Mouse (Mus musculus) left cerebral cortex, postnatal 4 days (tissue): ENCODE results near the gene Theg. TPM values are rescaled to one million over a fixed set of nuclear protein-coding genes. Genes with fewer than 3 reads are reported as not detected.

ENCODE experiments used
- DNase-seq: peaks from one replicate; pipeline ENCODE4 v3.0.0-alpha.2; 2022
- intact Hi-C: fragments of 180-260 bp; cut with DNase I; formaldehyde crosslinking; loops from one replicate; pipeline ENCODE4 v1.15.1; 2025
- total RNA-seq, 2 experiments: library from RNA; stranded (reverse); gene quantifications; 2 replicates each; pipeline ENCODE4 v1.2.3; 2021

The Theg gene
- total RNA-seq, result not detected

DNA sequence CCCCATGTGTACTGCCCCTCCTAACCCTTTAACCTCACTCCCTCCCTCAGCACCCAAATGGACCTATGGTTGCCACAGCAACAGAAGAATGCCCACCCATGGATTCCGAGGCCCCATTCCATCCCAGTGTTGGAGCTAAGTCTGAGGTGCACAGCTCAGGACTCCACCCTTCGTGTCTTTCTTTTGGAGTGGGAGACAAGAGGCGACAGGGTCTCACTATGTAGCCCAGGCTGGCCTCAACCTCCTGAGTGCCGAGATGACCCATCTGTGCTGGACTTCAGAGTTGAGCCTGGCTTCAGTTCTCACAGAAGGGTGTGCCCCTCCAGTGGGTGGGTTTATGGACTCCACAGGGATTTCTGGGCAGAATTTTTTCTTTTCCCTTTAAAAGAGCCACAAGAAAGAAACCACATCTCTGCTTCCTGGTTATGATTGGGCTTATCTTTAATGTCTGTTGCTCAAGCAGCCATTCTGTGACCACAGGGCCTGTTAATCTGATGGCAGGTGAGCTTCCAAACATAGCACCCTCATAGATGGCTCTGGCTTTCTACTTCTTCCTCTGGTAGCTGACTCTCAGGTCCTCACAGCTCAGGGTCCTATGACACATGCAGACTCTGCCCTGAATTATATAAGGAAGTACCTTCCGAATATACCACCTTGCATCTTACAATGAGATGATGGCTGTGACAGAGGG is at the start of gene Theg:
Theg (minus strand) TSS at position 271 of the 691 bp plus-strand sequence.
- intact Hi-C loops, result no loop called here
- no peak for DNase-seq

DNA sequence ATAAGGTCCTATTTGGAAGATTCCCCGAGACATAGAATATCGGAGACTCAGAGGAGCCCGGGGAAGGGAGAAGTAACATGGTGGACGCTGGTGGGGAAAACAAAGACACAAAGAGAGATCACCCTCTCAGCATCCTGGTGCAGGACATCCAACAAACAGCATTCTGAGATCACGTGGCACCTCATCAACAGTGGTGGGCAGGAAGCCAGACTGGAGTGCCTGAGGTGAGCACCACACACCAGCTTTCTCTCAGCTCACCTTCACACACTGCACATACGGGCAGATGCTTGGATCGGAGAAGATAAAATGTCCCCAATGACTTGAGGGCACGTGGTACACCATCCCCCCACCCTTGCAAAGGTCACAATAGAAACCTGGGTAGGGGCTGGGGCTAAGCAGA is 49.2 kb upstream of the Theg start:
- intact Hi-C loops, result no loop called here
- no peak for DNase-seq

DNA sequence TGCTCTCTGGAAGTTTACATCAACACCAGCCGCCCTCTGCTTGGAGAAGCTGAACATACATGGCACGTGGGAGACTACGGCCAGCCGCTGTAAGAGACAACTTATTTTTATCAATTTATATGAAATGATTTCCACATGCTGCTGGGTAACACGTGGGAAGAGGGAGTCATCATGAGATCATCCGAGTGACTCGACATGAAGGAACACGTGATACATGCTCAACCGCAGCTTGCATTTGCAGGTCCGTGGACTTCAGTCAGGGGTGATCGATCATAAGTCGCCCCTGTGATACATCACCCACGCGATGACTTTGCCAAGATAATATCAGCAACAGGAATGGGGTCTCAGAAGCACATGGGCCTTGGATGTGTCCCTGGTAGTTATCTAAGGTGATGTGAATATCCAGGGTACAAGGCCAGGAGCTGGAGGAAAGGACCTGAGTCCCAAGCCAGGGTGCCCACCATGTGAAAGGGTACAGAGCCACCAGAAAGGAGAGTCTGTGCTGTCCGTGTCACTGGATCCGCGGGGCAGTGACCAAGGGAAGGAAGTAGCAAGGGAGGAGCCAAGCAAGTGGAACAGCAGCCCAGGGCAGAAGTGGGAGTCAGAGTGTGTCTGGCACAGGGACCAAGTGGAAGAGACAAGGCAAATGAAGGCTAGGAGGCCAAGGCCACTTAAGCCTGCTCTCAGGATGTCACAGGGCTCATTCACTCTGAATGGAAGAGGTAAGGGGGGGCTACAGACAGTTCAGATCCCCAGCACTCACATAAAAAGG is 46.1 kb upstream of the Theg start:
- no peak for DNase-seq
- intact Hi-C loops, result no loop called here

DNA sequence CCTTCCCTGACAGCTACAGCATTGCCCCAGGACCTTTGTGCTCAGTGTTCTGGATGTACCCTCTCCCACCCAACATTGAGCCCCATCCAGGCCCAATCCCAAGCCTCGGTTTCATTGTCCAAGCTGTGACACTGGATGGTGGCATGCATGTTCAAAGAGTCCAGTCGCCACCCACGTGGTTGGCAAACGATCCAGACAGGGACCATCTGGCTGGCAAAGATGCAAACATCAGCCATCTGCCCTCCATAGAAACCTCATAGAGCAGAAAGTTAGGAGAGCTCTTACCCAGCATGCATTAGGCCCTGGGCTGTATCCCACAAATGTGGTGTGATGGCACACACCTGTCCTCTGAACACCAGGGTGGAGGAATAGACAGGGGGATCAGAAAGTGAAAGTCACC is 44.3 kb upstream of the Theg start:
- intact Hi-C loops, result no loop called here
- peak; percentile 91 for DNase-seq

DNA sequence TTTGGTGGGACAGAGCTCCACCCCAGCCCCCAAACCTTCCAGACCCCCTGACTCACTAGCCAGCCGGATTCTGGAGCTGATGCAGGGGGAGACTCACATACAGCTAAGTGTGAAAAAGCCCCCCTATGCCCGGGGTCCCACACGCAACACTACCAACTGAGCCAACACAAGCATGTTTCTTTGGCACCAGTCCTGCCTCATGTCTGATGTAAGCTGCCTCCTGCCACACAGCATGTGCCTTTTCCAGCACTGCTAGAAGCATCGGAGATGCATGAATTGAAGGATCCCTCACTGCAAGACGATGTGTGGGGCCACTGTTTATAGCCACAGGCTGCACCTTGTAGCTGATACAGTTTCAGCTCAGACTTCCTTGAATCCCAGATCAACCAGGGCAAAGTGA is 41.2 kb upstream of the Theg start:
- intact Hi-C loops, result no loop called here
- DNase-seq, result peak; percentile 53

DNA sequence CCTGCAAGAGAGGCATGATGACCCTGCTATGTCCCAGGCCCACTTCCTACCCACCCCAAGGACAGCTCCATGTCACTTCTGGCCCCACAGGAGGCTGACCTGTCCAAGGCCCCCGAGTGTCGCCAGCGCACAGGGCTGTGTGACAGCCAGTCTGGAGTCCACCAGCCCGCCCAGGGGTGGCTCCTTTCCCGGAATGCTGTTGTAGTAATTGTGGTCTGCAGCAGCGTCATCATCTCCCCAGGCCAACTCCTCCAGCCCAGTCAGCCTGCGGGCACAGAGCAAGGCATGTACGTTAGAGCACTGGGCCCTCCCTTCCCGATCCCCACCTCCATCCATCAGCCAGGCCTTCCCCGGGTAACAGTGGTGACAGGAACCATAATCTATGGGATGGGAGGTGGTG is 39.0 kb upstream of the Theg start:
- DNase-seq, result no peak
- intact Hi-C loops, result no loop called here

DNA sequence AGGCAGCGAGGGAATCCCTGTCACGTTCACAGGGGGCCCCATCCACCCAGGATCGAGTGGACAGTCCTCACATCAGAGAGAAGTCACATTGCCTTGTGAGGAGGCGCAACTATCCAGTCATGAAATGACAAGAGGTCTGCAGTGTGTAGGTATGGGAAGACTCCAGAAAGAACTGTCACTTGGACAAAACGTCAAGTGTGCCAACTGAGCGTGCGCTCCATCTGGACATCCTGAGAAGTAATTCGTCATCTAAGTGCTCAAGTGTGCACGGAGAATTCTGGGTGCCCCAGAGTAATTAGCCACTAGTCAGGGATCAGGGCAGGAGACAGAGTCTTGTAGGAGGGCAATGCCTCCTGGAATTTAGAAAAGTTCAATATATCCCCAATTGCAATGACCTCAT is 38.3 kb upstream of the Theg start:
- intact Hi-C loops, result no loop called here
- DNase-seq, result peak; percentile 51

DNA sequence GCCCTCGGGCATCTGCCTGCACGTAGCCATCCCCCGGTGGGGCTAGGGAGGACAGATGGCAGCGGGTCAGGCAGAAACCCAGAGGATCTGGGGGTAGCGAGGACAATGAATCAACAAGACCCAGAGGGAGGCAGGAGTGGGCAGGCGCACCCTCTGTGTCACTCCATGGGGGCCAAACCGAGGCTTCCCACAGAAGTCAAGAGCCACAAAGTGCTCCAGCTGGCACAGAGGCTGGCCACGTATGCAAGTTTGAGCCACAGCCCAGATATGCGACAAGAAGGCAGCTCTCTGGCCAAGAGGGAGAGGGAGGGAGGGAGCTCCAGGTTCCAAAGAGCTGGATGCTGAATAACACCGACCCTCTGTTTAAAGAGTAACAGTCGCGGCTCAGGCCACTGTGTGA is 36.8 kb upstream of the Theg start:
- intact Hi-C loops, result no loop called here
- DNase-seq, result peak; percentile 63

DNA sequence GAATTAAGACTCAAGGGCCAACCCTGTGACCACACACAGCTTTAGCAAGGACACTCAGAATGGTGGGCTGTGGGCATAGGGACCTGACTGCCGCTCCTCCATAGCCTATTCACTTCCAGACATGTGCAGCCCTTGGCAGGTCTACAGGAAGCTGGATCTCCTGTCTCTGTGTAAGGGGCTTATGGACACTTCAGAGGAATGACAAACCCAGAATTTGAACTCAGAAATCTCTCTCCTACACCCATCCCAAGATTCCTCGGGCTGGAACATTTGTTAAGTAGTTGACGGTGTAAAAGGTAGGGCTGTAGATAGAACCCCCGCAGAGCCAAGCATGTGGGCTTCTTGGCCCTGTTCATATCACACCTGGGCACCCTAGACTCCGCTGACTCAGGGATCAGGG is 29.2 kb upstream of the Theg start:
- no peak for DNase-seq
- intact Hi-C loops, result no loop called here

DNA sequence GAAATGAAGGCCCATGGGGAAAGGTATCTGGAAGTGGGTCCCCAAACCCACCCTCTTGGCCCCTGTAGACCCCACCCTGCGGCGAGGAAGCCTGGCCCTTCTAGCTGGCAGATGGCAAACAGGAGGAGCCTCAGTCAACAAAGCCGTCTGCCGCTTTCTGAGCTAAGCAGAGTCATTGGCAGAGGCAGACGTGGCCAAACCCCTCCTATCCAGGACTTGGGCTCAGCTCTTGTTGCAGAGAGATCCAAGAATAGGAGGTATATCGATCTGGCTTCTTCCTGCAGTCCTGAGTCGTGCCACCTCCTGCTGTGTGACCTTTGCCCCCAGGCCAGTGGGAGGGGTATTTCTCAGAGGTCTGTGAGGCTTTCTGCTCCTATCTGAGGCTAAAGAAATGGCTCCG is 28.7 kb upstream of the Theg start:
- intact Hi-C loops, result no loop called here
- peak; percentile 88 for DNase-seq

DNA sequence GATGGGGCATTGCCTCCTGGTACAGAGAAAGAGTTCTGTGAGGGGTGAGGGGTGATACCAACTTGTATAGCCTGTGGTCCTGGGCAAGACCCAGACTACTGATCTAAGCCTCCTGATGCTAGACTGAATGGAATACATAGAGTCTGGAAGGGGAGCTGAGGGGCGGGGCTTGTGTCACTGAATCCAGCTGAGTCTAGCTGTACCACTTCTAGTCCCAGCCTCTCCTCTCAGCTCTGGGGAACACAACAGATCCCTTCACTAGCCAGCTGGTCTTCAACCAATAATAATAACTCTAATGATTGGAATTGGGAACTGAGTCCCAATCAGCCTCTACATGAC is 27.1 kb upstream of the Theg start:
- no peak for DNase-seq
- intact Hi-C loops, result no loop called here

DNA sequence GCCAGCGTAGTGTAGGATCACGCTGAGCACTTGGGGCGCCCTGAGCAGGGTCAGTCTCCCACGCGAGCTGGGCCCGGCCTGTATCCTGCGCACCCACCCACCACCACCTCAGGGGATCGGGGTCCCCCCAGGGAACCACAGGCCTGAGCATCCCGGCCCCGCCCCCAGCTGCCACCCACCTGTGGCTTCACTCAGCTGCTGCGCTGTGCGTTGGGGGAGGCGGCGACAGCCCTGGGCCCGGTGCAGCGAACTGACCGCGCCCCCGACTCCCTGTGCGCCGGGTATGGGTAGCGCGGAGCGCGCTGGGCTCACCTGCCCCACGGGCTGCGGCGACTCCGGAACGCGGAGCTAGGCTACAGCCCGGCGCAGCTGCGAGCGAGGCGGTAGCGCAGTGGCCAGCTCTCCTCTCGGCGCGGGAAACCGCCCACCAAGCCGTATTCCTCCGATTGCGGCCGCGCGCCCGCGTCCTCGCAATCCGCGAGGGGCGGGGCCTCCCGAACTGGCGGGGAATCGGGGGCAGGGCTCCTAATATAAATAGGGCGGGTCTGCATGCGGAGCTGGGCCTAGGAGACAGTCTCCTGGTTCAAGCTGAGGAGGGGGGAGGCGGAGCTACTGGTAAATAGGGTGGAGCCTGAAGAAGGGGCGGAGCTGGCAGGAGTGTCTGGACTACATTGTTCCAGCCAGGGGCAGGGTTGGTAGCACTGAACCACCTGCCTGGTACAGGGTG is 26.6 kb upstream of the Theg start, which contains the start of gene C2cd4c:
C2cd4c (minus strand) TSS at position 448 of the 727 bp plus-strand sequence.
- DNase-seq, result peak; percentile 79
- intact Hi-C loops, result no loop called here

DNA sequence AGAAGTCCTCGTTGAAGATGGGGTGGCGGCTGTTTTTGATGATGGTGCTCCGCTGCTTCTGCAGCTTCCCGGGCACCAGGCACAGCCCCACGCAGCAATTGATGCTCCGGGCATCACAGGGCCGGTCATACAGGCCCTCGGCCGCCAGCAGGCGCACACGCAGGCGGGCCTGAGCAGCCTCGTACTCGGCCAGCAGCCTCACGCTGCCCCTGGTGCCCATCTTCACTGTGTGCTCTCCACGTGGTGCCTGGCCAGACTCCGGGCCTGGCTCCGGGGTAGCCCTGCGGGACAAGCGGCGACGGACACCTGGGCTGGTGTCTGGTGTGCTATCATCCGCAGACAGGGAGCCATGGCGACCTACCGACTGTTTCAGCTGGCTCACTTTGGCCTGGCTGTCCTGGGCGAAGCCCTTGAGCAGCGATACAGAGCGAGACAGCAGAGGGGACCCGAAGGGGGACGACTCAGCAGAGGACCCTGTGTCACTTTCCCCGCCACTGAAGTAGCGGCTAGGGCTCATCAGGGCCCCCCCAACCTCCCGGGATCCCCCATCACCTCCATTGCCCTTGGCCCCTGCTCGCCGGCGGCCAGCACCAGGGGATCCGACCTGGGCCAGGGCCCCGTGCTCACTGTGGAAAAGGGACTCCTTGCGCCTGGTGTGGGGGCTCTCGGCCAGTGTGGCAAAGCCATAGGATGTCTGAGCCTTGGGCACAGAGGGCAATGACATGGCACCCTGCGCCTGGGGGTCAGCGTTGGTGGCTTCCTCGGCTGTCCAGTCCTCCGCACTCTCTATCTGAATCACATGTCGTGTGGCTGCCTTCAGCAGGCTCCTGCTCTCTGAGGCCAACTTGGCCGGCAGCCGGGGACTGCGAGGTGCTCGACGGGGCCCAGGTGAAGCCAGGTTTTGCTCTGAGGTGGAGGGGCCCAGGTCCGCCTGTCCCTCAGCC is 25.3 kb upstream of the Theg start:
- peak; percentile 59 for DNase-seq
- intact Hi-C loops, result no loop called here

DNA sequence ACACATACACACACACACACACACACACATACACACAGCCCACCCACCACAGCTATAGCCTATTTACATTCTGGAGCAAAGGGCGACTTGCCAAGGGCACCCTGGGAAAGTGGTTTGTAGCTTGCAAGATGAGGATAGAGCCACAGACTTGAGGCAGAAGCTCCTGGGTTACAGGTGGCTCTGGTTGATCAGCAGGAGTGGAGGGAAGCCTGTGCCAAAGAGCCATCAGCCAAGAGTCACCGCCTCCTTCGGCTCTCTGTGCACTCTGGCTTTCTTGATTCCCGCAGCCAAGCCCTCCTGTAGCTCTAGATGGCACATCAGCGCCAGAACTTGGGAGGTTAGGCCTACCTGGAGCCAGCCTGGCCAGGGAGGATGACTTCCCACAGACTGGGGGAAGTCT is 24.2 kb upstream of the Theg start:
- intact Hi-C loops, result no loop called here

DNA sequence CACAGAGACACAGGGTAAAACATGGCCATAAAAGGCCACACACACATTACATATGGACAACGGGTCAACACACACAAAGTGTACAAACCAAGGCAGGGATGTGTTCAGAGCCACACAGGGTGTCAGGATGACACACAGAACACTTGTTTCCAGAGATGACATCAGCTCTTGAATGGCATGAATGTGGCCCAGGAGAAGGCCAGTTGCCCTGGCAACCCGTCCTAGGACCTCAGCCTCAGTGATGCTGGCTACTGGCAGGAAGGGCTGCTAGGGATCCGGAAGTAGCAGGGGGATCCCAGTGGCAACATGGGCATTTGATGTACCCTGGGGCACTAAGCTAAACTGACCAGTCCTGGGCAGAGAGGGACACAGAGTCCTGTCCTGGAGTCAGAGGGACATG is 22.1 kb upstream of the Theg start:
- intact Hi-C loops, result no loop called here
- DNase-seq, result no peak

More for the DNA sequence above, 24.2 kb upstream of the Theg start:
- peak; percentile 26 for DNase-seq

DNA sequence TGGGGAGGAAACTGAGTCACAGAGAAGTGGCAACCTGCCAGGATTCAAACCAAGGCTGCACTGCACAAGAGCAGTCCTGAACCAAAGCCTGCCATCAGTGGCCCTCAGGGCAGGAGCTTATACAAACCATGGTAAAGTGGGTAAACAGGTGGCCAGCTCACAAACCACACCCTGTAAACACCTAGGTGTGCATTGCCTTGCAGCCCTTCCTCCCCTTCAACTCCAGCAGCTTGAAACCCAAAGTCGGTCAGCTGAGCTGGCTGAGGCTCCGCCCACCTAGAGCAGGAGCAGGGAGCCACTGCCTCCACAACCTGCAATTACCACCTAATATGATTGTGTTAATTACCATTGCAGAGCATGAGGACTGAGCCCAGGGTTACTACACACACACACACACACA is 20.8 kb upstream of the Theg start:
- no peak for DNase-seq
- intact Hi-C loops, result no loop called here

DNA sequence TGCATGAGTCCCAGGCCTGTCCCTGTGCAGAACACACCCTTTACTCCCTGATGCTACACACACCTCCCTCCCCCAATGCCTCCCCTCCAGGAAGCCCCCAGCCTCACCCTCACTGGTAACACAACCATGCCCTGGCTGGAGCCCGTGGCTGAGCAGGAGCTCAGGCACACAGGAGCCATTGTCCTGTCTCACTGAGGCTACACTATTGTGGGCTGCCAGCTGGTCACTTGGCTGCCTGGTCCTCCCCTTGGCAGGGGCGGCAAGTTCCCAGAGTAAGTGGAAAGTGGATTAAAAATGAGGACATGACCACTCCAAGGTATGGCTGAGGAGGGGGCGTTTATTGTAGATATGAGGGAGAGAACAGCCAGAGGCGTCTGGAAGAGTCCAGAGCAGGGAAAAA is 19.4 kb upstream of the Theg start:
- peak; percentile 66 for DNase-seq
- intact Hi-C loops, result no loop called here

DNA sequence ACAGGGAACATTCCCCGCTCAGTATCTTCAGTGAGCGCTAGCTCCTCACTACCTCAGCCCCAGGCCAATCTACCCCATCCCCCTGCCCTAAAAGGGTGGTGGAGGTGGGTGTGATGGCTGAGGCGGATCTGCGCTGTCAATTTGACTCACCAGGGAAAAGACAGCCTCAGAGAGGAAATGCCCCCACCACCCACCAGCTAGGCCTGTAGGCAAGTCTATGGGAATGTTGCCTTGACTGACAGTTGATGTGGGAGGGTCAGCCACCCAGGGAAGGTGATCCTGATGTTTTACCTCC is 10.8 kb upstream of the Theg start:
- intact Hi-C loops, result loop anchor here (2.0 to 5.0 kb wide), 2 partner anchors 49 to 71 kb away; partner anchors contain the start of genes Odf3l2 and Tpgs1
- no peak for DNase-seq

DNA sequence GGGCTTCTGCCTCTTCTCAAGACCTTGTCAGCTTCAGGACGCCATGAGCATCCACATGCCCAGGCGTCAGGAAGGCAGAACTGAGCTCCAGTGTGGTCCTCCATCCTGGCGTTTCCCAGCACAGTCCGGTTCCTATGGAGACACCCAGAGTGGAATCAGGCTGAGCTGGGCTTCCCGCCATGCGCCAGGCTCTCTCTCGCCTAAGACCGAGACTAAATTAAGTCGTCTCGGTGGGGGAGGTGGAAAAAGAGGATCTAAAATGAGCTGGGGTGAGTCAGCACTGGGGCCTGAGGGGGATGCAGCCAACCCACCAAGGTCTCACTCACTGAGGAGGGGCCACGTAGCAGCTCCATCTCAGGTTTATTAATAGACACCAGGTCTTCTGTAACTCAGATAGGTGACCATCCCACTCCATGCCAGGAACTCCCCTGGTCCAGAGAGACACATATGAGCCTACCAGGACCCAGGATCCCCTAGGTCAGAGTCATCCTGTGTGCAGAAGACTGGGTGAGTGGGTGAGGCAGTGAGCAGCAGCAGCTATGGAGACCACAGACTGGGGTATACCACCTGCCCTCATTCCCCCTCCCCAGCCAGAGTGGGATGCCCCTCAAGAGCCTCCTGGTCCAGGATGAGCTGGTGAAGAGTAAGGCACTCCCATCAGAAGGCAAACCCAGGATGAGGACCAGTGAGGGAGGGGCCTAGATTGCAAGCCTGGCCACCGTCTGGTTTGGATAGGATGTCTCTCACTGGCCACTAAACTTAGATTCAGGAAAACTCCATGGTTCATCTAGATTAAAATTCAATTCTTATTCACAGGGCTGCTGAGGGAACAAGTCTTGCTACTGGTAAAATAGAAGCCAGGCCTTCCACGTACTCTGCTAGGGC is 10.2 kb upstream of the Theg start:
- intact Hi-C loops, result loop anchor here (2.0 to 5.0 kb wide), 2 partner anchors 50 to 72 kb away; partner anchors contain the start of genes Odf3l2 and Tpgs1
- DNase-seq, result peak; percentile 47

DNA sequence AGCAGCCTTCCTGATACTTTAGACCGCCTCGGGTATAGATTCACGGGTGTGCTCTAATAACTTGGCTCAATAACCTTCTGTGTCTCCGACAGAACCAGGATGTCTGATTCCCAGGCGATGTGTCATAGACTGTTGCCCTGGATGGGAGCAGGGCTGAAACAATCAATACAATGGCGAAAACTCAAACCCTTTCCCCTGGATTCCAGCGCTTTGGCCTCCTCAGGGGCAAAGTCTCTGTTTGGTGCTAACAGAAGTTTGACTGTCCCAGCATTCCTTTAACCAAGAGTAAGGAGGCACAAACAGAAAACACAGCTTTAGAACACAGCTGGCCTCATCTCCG is 8.4 kb upstream of the Theg start:
- DNase-seq, result no peak
- intact Hi-C loops, result loop anchor here (5.0 kb wide), 1 partner anchor 52 kb away; the partner anchor contains the start of gene Odf3l2
